8 mouse cellular contexts compared by ENCODE assay signal in genomic region chr9:31209502-31209901, GRCm38 (mm10). TPM values are rescaled to one million over a fixed set of nuclear protein-coding genes. Genes with fewer than 3 reads are reported as not detected.
DNase-seq lines count a peak whose midpoint lies in the region; ATAC-seq lines count a peak whose summit lies in the region.
"Had no signal": no experiment of that assay in that cellular context is flagged by ENCODE, and none has a peak within 500 bp of the region (broad histone marks: within the 10 kb centered on the region; RNA-seq: fewer than 3 reads in every experiment).

No protein-coding gene starts in this region.

- H3K9ac ChIP-seq in kidney, embryonic 14.5 days (ENCODE audit: low read depth, low read length): no peak overlapping the region
- no peak overlapping the region for H3K9ac ChIP-seq in forebrain, embryonic 14.5 days (ENCODE audit: low read length)

- no peak for DNase-seq in kidney, adult 18-20 months
- DNase-seq in embryonic facial prominence, embryonic 10.5 days (ENCODE audit: low spot score): no peak
- no peak for DNase-seq in forebrain, embryonic 14.5 days (ENCODE audit: low spot score)
- DNase-seq in midbrain, embryonic 10.5 days (ENCODE audit: low spot score): no peak
- no peak for DNase-seq in c-Kit-positive CD71-positive TER-119-positive erythroid progenitor cells, embryonic 14.5 days (ENCODE audit: low spot score)
- no peak for DNase-seq in thymus, postnatal 14 days
- DNase-seq: lung, postnatal 10 days had no signal

- H3K9me3 ChIP-seq in kidney, embryonic 14.5 days (ENCODE audit: control insufficient read depth, low read length): no peaks in the 10 kb centered on the region
- H3K9me3 ChIP-seq in embryonic facial prominence, embryonic 10.5 days: no peaks in the 10 kb centered on the region
- no peaks in the 10 kb centered on the region for H3K9me3 ChIP-seq in forebrain, embryonic 14.5 days (replicated peaks; ENCODE audit: control insufficient read depth, low read length)
- H3K9me3 ChIP-seq in midbrain, embryonic 10.5 days (replicated peaks): no peaks in the 10 kb centered on the region

- H3K36me3 ChIP-seq in kidney, embryonic 14.5 days (ENCODE audit: control insufficient read depth, insufficient read depth, low read length): no peaks in the 10 kb centered on the region; the same call in 1 of the 2 replicates
- peaks cover 3% of the 10 kb centered on the region; the same call in 1 of the 2 replicates for H3K36me3 ChIP-seq in embryonic facial prominence, embryonic 10.5 days (replicated peaks)
- H3K36me3 ChIP-seq in forebrain, embryonic 14.5 days (ENCODE audit: control insufficient read depth, insufficient read depth, low read length): no peaks in the 10 kb centered on the region
- H3K36me3 ChIP-seq in midbrain, embryonic 10.5 days: 0 out of 2 replicates have a peak, but pooled peaks cover 3% of the 10 kb centered on the region

- 92% methylated on average over 1 of the region's 1 CpGs for WGBS in kidney, embryonic 14.5 days
- 87% methylated on average over 1 of the region's 1 CpGs for WGBS in embryonic facial prominence, embryonic 10.5 days
- WGBS in forebrain, embryonic 14.5 days: 69% methylated on average over 1 of the region's 1 CpGs
- 94% methylated on average over 1 of the region's 1 CpGs for WGBS in midbrain, embryonic 10.5 days

- no peak overlapping the region for H3K27ac ChIP-seq in kidney, embryonic 14.5 days (ENCODE audit: low read depth, low read length)
- no peak overlapping the region for H3K27ac ChIP-seq in embryonic facial prominence, embryonic 10.5 days (replicated peaks)
- no peak overlapping the region for H3K27ac ChIP-seq in forebrain, embryonic 14.5 days (ENCODE audit: low read depth, low read length)
- no peak overlapping the region for H3K27ac ChIP-seq in midbrain, embryonic 10.5 days (replicated peaks)

- ATAC-seq in kidney, embryonic 14.5 days (ENCODE audit: low FRiP score, low TSS enrichment): no peak
- ATAC-seq in forebrain, embryonic 14.5 days: no peak

- H3K4me3 ChIP-seq in kidney, embryonic 14.5 days (ENCODE audit: low read length): no peak overlapping the region; the same call in 1 of the 2 replicates
- 0 out of 2 replicates have a peak overlapping the region, but pooled peaks have one; percentile 98 for H3K4me3 ChIP-seq in embryonic facial prominence, embryonic 10.5 days
- H3K4me3 ChIP-seq in forebrain, embryonic 14.5 days (ENCODE audit: low read depth, low read length): no peak overlapping the region
- peak overlapping the region; percentile 84; the same call in 1 of the 2 replicates for H3K4me3 ChIP-seq in midbrain, embryonic 10.5 days

- H3K4me1 ChIP-seq in kidney, embryonic 14.5 days (ENCODE audit: control insufficient read depth, insufficient read depth, low read length): peaks cover 26% of the 10 kb centered on the region
- H3K4me1 ChIP-seq in embryonic facial prominence, embryonic 10.5 days: peaks cover 45% of the 10 kb centered on the region
- H3K4me1 ChIP-seq in forebrain, embryonic 14.5 days (ENCODE audit: control insufficient read depth, insufficient read depth, low read length): peaks cover 8% of the 10 kb centered on the region; the same call in 1 of the 2 replicates
- H3K4me1 ChIP-seq in midbrain, embryonic 10.5 days: peaks cover 38% of the 10 kb centered on the region

- H3K4me2 ChIP-seq in kidney, embryonic 14.5 days (replicated peaks; ENCODE audit: low read depth, low read length): peak overlapping the region; percentile 89; the same call in 1 of the 2 replicates
- peak overlapping the region; percentile 95; the same call in 1 of the 2 replicates for H3K4me2 ChIP-seq in forebrain, embryonic 14.5 days (ENCODE audit: low read length)

- H3K27me3 ChIP-seq in kidney, embryonic 14.5 days (ENCODE audit: control insufficient read depth, insufficient read depth, low read length): no peaks in the 10 kb centered on the region
- no peaks in the 10 kb centered on the region for H3K27me3 ChIP-seq in embryonic facial prominence, embryonic 10.5 days (replicated peaks; ENCODE audit: low read depth, poor library complexity, severe bottlenecking)
- no peaks in the 10 kb centered on the region for H3K27me3 ChIP-seq in forebrain, embryonic 14.5 days (replicated peaks; ENCODE audit: control insufficient read depth, insufficient read depth, low read length)
- H3K27me3 ChIP-seq in midbrain, embryonic 10.5 days (ENCODE audit: low read depth, poor library complexity, severe bottlenecking): no peaks in the 10 kb centered on the region

RNA-seq across cellular contexts. Expression of gene Aplp2, which starts 2.1 kb away (rescaled TPM):
- 179 and 315 TPM in 2 replicates for polyA plus RNA-seq in kidney, embryonic 14.5 days (2014; fragmentation: Nextera tagmentation; extraction: Ambion mirVana)
- polyA plus RNA-seq in embryonic facial prominence, embryonic 10.5 days (2016; fragmentation: Nextera tagmentation; extraction: Ambion mirVana): 201 and 228 TPM in 2 replicates
- polyA plus RNA-seq in forebrain, embryonic 14.5 days (2014; fragmentation: Nextera tagmentation; extraction: Ambion mirVana): 208 and 237 TPM in 2 replicates
- polyA plus RNA-seq in midbrain, embryonic 10.5 days (2016; fragmentation: Nextera tagmentation; extraction: Ambion mirVana): 226 and 239 TPM in 2 replicates

Comparison
In these comparisons a context has a peak if more than half of its experiments do, and no peak if none do; other contexts are left out.
1. H3K4me3 ChIP-seq: peak in embryonic facial prominence, embryonic 10.5 days (single experiment) and midbrain, embryonic 10.5 days (single experiment); none in kidney, embryonic 14.5 days (single experiment) and forebrain, embryonic 14.5 days (single experiment).